Mouse (Mus musculus) CD4-positive, CD25-positive, alpha-beta regulatory T cell, adult 4 months (primary cell): Measurements from ENCODE around the gene Flcn. TPM values are rescaled to one million over a fixed set of nuclear protein-coding genes. Genes with fewer than 3 reads are reported as not detected.

Experiments used
- ATAC-seq: one replicate; pipeline ENCODE4 v1.8.0; 2017
- polyA plus RNA-seq, 2 experiments: library from polyadenylated mRNA; unstranded; fragments of 100-300 nt; shearing (Covaris generic); gene quantifications; one replicate each; pipeline ENCODE4 v1.2.1; 2017

Gene Flcn
- polyA plus RNA-seq, 2 experiments from 2014 or later = 26.9 to 39.0 TPM

DNA sequence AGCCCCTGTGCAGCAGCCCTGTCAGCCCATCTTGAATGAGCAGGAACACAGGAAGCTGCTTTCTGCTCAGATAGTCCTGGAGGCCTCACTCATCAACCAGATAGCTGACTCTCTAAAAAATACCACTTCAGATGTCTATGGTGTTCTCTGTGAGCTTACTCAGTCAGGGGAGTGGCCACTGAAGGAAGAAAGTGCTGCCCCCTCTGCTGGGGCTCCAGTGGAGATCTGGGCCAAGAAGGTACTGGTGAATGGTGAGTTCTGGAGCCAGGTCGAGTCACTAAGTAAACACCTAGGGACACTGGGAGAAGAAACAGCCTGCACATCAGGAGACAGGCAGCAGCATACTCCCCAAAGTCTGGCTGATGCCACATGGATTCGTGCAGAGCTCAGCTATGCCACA lies 50.2 kb downstream of the Flcn start:
- ATAC-seq = no peak

DNA sequence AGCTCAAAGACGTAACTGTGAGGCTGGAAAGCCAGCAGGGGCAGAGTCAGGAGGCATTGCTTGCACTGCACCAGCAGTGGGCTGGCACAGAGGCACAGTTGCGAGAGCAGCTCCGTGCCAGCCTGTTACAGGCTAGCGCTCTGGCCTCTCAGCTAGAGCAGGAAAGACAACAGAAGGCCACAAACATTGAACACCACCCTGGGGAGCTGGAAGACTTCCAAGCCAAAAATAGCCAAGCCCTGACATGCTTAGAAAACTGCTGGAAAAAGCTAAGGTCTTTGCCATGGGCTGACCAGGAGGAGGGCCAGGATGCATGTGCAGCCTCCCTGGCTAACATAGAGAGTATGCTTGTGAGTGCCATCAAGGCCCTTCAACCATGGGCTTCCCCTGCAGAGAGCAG lies 50.6 kb downstream of the Flcn start:
- ATAC-seq = no peak

- ATAC-seq = no peak
Observed at GRCm38 (mm10) chr11:59758191-59758985, 51.4 kb downstream of the Flcn start.

DNA sequence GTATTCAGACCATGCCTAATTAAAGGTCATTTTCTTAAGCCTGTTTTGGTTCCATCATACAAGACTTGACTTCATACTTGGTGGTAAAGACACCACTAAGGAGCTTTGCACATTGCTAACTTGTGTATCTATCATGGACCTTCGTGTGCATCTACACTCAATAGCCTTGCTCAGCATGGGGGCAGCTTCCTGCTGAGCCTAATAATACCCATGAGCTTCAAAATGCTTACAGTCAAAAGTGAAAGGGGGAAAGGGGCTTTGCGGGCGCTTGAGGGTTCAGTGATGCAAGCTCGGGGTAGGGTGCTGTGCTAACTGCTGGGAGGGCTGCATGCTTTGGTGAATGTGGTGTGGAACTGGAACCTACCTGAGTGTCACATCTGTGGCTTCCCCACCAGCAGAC lies 53.5 kb downstream of the Flcn start:
- no peak for ATAC-seq

DNA sequence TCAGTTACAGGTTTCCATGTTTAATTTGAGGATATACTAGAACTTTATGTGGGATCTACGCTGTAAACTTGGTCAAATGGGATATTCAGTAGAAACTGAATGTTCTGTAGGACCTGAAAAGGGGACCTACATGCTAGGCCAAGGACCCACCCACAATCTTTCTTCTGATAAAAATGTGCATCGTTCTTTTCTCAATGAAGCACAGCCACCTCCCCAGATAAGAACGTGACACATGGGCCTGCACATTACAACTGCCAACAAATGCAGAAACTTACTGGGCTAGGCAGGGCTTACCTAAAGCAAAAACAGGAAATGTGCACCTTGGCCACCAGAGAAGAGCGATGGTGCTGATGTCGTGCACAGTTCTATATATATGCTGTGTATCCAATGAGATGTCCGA lies 55.3 kb downstream of the Flcn start:
- ATAC-seq = no peak

- no peak for ATAC-seq
Observed at GRCm38 (mm10) chr11:59749050-59749449, 60.8 kb downstream of the Flcn start.

- ATAC-seq = no peak
Observed at GRCm38 (mm10) chr11:59746614-59747013, 63.2 kb downstream of the Flcn start.

- no peak for ATAC-seq
Observed at GRCm38 (mm10) chr11:59745851-59746250, 64.0 kb downstream of the Flcn start.

GRCm38 (mm10) chr11:59744374-59744773 lies 65.4 kb downstream of the Flcn start:
- no peak for ATAC-seq

DNA sequence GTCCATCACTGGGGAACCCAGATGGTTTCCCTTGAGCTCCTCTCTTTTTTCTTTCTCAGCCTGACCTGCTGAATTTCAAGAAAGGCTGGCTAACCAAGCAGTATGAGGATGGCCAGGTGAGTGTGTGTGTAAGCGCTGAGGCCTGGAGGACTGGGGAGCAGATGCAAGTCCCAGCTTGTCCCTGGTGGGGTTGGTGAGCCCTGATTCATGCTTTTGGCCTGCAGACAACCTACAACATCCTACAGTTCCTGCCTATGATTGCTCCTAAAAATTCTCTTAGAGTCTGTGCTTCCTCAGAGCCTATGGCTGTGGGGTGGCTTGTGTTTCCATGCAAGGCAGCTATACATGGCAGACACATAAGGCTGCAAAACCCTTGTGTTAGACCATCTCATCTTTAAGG lies 66.1 kb downstream of the Flcn start:
- ATAC-seq = no peak

DNA sequence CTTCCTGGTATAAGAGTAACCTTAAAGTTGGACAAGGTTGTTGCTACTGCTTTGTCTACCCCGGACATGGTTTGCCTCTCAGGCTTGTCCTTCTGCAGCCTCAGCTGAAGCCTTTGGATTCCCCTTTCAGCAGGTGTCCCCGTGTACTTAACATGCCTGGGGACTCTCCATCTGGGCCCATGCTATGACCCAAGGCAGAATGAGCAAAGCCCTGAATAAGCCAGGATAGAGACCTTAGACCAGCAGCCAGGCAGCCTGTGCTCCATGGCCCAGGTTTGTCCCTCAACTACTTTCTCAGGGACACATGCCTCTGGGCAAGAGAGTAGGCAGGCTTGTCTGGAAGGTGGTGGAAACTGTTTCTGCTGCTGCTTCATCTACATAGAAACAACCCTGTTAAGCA lies 66.5 kb downstream of the Flcn start:
- ATAC-seq = no peak

DNA sequence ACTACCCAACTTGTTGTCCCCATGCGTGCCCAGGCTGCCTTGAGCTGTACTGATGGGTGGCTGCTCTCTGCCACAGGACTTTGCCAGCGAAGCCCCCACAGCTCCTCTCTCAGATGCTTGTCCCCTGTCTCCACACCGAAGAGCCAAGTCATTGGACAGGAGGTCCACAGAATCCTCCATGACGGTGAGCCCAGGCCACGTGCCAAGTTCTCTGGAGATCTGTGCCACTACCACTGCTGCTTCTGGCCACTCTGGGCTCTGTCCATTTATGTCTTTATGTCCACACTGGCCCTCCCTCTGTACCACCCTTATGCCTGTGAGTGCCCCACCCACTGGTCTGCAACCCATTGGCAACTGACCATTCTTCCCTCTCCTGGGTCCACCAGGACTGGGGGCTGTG lies 67.9 kb downstream of the Flcn start:
- ATAC-seq = no peak

Other genes starting within 250 kb of the Flcn start
- gene Olfr222, start 233.8 kb downstream of the Flcn start, polyA plus RNA-seq = not detected
- gene Olfr223, start 216.7 kb downstream of the Flcn start, polyA plus RNA-seq = not detected
- gene Mprip, start 148.7 kb downstream of the Flcn start, polyA plus RNA-seq = 10 to 100 TPM; 21.3 to 29.6 TPM
- under 1 TPM in 1 of 2 experiments, not detected in 1; 0.36 TPM for gene Pld6, start 22.4 kb downstream of the Flcn start, polyA plus RNA-seq
- 1 to 10 TPM; 7.3 to 7.8 TPM for gene Nt5m, start 29.4 kb upstream of the Flcn start, polyA plus RNA-seq
- gene Cops3, start 29.8 kb upstream of the Flcn start, polyA plus RNA-seq = 10 to 100 TPM; 74.8 to 80.6 TPM
- gene Med9, start 138.2 kb upstream of the Flcn start, polyA plus RNA-seq = 1 to 10 TPM; 4.5 to 5.3 TPM
- under 1 TPM; 0.52 to 0.59 TPM for gene Rasd1, start 154.9 kb upstream of the Flcn start, polyA plus RNA-seq
- gene Pemt, start 236.5 kb upstream of the Flcn start, polyA plus RNA-seq = 1 to 10 TPM in 1 of 2 experiments, under 1 TPM in 1; 0.79 to 2.2 TPM